ENCODE assay signal across 17 mouse cellular contexts in genomic region chr13:20335051-20335888, GRCm38 (mm10).
"Had no signal": no experiment of that assay in that cellular context is flagged by ENCODE, and none has a peak within 500 bp of the region (broad histone marks: within the 10 kb centered on the region; RNA-seq: fewer than 3 reads in every experiment).

No protein-coding gene starts in this region.

- H3K4me2 ChIP-seq: liver, embryonic 13.5 days; midbrain, embryonic 12.5 days; midbrain, embryonic 15.5 days; stomach, embryonic 15.5 days had no signal

- H3K9me3 ChIP-seq: liver, embryonic 13.5 days; midbrain, embryonic 12.5 days; midbrain, embryonic 15.5 days; stomach, embryonic 15.5 days had no signal

- H3K36me3 ChIP-seq: liver, embryonic 13.5 days; midbrain, embryonic 12.5 days; midbrain, embryonic 15.5 days; stomach, embryonic 15.5 days had no signal

- ATAC-seq: midbrain, embryonic 15.5 days had no signal

- H3K4me1 ChIP-seq: liver, embryonic 13.5 days; midbrain, embryonic 15.5 days; stomach, embryonic 15.5 days had no signal

- DNase-seq: kidney, adult 2 months; kidney, postnatal 25 days; layer of hippocampus, adult 9-11 months; liver, embryonic 13.5 days; lung, adult 2 months; lung, postnatal 14 days; lung, postnatal 4 days; right cerebral cortex, adult 18-20 months; right cerebral cortex, postnatal 14 days; spleen, adult 18-20 months; thymus, postnatal 25 days had no signal

- H3K27ac ChIP-seq: kidney, postnatal 0 days; layer of hippocampus, adult 2 months; liver, embryonic 13.5 days; midbrain, embryonic 12.5 days; midbrain, embryonic 15.5 days; stomach, embryonic 15.5 days had no signal

- H3K27me3 ChIP-seq: liver, embryonic 13.5 days; midbrain, embryonic 12.5 days; midbrain, embryonic 15.5 days; stomach, embryonic 15.5 days had no signal

- H3K9ac ChIP-seq: liver, embryonic 13.5 days; midbrain, embryonic 12.5 days; midbrain, embryonic 15.5 days; stomach, embryonic 15.5 days had no signal

- H3K4me3 ChIP-seq: layer of hippocampus, adult 2 months; liver, embryonic 13.5 days; midbrain, embryonic 12.5 days; midbrain, embryonic 15.5 days; myocyte; stomach, embryonic 15.5 days had no signal
